Mouse (Mus musculus) MEL-GATA-1-ER (cell line): Measurements from ENCODE around the gene Hif3a.
A peak's percentile ranks its signal among the peaks of the same experiment; 100 is the strongest.
"Not testable (repeated sequence)": the region's sequence is repeated elsewhere in the genome, so short reads cannot be mapped to it uniquely, and the experiment has no call there.

ENCODE experiments used
- DNase-seq: peaks from one replicate; pipeline ENCODE4 v3.0.0-alpha.2; 2012; ENCODE audit warnings: low read depth; ENCODE audit errors: extremely low read depth

The Hif3a gene

DNA sequence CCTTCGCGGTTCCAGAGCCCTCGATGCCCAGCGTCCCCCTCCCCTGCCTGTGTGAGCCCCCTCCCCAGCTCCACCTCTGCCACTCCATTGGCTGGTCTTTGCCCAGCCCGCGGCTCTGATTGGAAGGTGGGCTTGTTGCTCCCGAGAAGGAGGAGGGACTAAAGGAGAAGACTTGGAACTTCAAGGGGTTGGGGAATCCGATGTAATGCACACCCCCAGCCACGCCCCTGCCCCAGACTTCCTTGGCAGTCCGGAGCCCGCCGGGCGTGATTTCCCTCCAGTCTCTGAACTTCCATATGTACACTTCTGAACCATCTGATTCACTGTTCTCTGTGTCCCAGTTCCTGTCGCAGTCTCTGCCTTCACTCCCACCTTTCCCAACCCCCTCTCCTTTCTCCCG lies at the start of gene Hif3a:
TSS of gene Hif3a (minus strand) at position 39 of the 400 bp plus-strand sequence.
- no peak for DNase-seq

DNA sequence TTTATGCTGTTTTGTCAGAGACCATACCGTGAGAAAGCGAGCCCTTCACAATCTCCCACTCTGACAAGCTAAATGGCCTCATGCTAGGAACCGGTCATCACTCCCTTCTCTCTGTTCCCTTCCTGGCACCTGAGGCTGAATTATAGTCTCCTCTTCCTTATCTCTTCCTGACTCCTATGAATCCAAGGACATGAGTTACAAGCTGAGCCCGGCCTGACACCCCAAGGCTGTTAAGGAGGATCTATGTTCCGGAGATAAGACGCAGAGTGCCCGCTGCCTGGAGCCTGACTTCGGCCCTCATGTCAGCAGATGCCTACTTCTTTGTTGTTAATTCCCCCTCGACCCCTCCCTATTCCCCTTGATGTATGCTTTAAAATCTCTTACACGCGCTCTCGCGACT lies 39.4 kb upstream of the Hif3a start:
- DNase-seq = not testable (repeated sequence)

DNA sequence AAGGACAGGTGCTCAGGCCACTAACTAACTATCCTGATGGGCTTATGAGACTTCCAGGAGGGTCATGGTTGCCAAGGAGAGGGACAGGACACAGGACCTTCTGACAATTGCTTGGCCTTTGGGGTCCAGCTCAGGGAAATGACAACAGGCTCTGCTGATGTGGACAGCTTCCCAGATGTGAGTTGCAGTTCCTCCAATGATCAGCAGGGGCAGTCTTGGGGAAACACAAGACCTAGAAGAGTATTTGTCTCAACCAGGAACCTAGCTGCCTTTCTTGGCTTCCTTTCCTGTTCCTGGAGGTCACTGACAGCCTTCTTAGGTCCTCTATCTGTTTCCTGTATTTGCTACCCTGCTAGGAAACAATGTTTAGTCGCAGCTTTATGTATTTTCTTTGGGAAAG lies 29.1 kb upstream of the Hif3a start:
- no peak for DNase-seq

DNA sequence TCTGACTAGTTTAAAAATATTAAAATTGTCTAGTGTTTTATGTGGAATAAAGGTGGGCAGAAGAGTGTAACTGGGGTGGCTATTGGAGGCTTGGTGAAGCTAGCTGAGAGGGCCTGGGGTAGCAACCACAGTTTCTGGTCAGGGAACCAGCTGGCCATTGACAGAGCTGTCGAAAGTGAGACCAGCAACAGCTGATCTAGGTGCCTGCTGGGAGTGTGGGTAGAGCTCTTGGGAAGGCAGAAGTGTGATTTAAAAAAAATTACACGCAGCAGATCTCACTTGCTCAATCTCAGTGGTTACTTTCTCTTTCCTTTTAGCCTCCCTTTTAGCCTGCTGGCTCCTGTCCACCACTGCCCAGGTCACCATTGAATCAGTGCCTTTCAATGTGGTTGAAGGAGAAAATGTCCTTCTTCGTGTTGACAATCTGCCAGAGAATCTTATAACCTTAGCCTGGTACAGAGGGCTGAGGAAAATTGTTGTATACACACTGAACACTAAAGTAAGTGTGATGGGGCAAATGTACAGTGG lies 27.9 kb upstream of the Hif3a start:
- no peak for DNase-seq

DNA sequence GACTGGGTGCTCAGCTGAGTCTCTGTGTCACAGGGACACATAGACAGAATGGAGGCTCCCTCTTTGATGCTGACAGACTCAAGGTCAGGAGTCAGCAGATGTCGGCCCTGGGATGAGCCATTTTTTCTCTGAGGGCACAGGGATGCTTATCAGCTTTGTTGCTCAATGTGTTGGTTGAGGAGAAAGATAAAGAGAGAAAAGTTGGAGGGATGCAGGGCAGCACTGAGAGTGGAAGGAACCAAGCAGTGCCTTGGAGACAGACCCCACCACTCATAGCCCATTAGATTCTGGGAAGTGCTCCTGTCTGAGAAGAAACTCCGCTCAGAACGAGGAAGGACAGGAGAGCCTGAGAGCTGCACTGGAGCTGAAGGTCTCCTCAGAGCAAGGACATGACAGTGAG lies 25.5 kb upstream of the Hif3a start:
- DNase-seq = no peak

DNA sequence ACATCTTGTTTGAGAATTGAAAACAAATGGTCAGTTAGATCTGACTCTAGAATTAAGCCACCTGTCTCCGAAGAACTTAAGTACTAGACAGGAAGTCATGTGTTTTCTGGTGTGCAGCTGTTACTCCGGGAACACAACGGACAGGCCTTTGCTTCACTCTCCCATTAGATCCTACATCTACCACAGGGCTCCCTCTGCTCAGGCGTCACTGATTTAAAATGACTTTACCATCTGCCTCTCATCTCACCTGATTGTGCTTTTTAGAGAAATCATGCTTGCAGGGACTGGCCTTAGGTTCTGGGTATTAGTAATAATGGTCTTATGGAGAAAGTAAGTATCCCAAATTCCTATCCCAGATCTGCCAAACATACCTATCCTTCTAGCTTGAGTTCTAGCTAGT lies 20.5 kb upstream of the Hif3a start:
- DNase-seq = no peak

DNA sequence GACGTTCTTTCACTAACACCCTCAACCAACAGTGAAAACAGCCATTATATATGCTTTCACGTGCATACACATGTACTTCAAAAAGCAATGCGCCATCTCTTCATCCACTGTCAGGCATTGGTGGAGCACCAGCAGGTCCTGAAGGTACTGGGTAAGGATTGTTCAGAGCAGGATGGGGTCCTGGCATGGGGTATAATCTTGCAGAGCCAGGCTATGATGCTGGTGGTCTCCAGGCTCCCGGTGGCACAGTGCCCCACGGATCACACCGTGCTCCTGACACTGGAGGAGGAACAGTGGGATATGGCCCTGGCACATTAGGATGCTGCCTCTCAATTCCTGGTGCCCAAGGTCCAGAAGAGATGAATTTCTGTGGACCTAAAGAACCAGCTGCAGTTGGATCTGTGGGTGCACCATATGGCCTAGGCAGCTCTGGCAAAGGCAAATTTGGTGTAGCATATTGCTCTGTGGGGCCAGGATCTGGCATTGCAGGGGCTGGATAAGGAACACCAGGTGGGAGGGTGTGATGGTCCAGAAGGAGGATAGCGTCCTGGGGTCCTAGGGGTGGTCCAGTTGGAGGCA lies 15.9 kb upstream of the Hif3a start:
- DNase-seq = no peak

DNA sequence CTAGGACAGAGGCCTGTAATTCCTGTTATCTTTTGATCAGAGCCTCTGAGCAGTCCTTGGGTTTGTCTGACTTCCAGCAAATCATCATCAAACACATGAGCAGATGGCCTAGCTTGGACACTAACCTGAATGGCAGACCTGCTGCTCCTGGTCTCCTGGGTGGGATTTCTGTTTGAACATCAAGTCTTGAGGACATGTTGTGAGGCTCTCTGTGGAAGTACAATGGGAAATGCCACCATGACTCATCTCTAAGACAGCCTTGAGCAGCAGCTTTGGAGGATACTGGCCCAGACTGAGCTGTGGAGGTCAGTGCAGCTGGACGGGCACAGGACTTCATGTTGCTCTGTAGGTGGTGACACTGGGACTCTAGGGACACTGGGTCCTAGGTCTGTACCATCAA lies 14.3 kb upstream of the Hif3a start:
- DNase-seq = no peak

DNA sequence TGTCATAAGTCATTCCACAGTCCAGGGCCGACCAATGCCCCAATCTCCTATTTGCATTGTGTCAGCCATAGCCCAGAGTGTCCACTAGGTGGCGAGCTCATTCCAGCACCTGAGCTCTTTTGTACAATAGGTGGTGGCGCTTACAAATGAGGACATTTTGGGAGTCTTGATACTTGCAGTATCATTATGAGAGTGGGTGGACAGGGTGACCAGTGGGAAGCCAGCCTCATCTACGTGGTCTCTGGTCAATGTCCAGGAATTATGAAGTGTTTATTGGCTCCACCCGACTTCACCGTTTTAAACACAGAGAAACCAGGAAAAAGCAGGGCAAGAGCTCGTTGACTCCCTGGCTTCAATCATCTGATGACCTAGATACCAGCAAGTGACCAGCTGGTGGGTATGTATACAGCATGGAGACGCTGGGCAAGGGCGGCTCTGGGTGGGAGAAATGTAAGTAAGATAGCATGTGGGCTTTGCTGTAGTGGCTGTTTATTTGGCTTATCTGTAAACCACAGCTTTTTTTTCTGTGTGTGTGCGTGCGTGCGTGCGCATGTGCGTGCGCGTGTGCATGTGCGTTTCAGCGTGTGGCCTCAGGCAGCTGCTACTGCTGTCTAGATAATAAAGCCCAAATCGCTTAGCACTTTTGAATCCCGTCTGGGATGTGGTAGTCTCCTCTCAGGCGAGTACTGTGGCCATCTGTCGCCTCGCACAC lies 11.8 kb upstream of the Hif3a start, which contains the start of gene Psg16:
TSS of gene Psg16 (plus strand) at position 137 of the 712 bp plus-strand sequence.
- DNase-seq = peak; percentile 76

DNA sequence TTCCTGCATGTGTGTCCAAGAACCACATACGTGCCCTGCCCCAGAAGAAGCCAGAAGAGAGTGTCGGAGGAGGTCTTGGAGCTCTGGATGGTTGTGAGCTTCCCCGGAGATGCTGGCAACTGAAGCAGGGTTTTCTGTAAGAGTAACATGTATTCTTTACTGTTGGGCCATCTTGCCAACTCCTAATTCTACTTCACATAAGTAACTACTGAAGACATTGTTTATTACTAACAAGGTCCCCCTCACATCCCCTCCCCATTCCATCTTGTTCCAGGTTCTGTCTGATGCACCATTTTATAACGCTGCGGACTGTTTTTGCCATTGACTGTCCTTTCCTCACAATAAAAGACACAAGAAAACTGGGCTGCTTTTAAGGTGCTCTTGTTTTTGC lies 11.3 kb upstream of the Hif3a start:
- no peak for DNase-seq

DNA sequence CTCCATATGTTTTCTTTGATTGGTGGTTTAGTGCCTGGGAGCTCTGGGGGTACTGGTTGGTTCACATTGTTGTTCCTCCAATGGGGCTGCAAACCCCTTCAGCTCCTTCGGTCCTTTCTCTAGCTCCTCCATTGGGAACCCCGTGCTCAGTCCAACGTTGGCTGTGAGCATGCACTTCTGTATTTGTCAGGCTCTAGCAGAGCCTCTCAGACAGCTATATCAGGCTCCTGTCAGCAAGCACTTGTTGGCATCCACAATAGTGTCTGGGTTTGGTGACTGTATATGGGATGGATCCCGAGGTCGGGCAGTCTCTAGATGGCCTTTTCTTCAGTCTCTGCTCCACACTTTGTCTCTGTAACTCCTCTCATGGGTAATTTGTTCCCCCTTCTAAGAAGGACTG lies 5.4 kb upstream of the Hif3a start:
- not testable (repeated sequence) for DNase-seq

DNA sequence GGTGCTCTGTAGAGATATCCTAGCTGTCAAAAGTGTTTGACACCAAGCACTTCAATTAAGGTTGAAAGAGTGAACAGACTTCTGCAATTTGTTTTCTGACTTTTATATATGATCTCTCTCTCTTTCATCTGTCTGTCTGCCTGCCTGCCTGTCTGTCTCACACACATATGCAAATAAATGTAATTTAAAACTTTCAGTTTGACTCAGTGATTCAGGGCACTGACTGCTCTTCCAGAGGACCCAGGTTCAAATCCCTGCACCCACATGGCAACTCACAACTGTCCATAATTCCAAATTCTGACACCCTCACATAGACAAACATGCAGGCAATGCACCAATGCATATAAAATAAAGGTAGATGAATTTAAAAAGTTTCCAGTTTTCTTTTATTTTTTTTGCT lies 4.8 kb upstream of the Hif3a start:
- DNase-seq = no peak

DNA sequence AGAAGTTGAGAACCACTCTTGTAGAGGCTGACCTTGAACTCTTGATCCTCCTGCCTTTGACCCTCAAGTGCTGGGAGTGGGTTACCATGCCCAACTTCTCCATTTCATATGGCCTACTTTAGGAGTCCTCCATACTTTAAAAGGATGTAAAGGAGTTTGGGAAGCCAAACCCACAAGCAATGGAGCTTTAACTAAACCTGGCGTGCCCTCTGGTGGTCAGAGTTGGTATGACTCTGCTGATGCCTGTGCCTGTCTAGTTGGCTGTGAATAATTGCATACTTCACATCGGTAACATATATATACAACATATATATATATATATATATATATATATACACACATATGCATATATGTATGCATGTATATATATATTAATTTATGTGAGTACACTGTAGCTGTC lies 4.2 kb upstream of the Hif3a start:
- DNase-seq = peak; percentile 61

DNA sequence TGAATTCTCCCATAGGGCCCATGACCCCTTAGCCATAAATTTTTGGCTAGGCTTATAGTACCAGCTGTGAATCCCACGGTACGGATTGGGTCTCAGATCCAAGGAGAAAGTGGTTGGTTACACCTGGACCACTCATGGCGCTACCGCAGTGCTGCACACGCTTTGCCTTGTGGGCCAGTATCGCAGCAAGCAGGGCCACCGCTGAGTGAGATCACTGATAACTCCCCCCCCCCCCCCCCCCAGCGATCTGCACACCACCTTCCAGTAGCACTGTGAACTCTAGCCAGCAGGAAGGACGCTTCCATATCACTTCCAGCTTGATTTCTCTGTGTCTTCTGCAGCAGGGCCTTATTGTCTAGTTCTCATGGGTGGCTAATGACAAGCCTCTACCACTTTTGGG lies 3.4 kb upstream of the Hif3a start:
- DNase-seq = no peak

DNA sequence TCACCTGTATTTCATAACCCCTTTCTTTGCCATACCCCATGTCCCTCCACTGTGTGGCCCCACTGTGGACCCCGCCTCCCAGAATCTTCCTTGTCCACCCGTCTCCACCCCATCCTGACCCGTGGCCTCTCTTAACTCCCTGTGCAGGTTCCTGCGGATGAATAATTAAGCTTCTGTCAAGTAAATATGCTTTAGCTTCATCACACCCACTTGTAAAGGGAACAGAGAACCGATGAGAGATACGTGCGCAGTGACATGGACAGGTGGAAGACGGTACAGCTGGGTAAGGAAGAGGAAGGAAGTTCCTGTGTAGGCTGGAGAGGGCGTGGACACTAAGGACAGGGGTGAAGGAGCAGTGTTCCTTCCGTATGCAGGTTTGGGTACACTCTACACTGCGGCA lies 618 bp upstream of the Hif3a start:
- no peak for DNase-seq

DNA sequence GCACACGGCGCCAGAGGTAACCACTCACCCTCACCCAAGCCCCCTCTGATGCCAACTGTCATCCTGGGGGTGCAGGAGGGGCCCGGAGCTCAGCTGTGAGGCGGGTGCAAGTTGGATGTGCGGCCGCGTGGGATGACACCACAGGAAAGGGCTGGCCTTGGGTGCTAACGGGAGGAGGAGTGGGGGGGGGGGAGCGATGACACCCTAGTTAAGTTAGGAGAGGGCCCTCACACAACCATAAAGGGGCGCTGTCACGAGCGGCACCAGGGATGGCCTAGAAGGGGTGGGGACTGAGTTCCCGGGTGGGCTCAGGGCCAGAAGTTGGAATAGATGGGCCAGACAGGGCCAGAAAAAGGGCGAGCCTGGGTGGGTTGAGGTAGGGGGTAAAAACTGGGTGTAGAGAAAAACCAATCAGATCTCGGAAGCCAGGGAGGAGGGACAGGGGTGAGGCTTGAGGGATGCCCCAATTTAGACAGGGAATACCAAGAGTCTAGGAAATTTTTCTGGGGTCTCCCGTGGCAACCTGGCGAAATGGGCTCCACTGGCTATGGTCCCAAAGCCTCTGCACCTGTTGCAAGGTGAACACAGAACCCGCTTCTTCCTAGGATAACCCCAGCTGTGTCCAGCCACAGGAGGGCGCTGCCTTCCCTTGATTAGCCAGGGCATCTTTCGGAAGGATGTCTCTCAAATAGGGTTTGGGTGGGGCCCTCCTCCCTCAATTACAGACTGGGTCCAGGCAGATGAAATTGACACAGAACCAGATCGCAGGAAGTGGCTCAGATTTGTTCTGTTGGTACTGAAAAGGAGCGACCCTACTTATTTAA lies 1.2 kb downstream of the Hif3a start:
- no peak for DNase-seq

DNA sequence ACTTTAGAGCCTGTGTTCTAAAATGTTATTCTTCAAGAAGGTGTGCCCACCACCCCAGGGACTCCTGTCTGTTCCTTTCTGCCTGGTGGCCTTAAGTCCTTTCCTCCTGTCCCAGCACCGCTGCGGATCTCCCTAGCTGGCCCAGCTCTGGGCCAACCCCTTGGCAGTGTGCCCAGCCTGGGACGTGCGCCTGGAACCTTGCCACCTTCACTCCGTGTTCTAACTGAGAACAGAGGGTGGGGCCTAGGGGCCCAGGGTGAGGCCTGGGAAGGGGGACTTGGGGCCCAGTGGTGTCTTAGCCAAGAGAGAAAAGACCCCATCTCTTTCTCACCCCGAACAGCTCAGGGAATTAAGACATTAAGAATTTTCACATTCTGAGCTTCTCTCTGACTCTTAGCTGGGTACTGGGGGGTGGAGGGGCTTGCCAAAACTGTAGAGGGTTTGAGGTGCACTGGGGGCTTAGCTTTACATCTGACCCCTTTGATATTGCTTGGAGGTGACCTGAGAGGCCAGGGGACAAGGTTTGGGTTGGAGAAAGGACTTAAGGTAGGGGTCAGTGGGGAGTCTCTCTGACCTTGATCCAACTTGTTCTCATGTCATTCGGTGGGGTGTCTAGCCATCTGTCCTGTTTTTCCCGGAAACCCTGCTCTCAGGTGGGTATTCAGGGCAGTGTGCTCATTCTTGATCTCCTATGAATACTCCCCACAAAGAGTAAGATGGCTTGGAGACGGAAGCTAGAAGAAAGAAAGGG lies 2.0 kb downstream of the Hif3a start:
- DNase-seq = peak; percentile 80

DNA sequence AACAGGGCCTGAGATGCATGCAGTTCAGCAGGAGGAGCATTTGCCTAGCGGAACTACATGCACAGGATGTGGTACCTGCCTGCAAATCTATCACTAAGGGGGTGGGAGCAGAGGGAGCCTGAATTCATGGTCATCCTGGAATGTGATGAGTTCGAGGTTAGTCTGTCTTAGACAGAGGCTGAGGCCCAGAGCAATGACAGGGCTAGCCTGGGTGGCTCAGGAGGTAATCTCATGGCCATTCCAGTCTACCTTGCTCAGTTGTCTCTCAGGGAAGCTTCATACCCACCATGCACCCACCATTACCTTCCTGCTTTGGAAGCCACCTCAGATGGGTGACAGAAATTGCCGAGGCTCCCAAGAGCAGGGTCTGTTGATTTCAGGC lies 2.8 kb downstream of the Hif3a start:
- DNase-seq = no peak

DNA sequence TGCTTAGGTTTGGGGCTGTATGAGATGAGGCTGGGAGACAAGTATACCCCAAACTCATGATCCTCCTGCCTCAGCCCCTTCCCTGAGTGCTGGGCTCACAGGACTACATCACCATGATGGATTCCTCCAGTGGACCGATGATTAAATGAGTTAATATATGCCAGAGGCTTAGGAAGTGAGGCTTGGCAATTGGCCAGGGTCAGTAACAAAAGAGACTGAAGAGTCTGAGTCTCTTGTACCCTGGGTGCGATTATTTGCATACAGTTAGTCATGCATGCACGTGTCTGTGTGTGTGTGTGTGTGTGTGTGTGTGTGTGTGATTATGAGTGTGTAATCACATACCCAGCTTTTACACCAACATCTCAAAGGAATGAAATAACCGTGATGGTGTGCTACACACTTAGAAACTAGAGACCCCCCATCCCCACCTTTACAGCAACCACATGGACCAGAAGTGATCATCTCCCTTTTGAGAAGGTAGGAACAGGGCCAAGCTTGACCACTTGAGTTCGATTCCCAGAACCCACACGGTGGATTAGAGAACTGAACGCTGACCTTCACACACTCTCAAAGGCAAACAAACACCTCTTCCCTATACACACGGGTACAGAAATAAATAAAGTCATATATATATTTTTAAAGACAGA lies 3.3 kb downstream of the Hif3a start:
- DNase-seq = no peak

DNA sequence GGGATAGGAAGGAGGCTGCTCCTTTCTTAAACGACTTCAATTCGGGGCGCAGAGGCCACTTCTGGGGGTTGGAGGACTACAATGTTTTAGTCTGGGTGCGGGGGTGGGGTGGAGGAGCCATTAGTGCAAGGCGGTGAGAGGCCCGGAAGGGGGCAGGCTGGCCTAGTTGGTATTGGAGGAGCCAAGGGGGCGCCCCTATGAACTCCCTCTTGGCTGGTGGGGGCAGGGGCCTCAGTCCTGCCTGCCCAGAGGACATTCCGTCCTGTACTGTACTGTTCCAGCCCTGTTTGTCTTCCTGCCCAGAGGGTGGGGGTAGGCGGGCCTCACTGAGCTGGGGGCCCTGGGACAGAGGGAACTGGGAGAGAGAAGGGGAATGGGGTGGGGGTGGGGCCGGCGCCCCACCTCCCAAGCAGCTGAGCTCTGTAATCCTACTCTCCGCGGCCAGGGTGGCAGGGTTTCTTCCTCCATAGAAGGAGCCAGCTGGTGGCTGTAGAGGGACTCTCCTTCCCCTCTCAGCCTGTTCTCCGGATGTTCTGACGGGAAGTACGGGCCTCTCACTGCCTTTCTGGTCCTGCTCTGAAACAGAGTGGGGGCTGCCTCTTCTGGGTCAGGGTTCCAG lies 4.0 kb downstream of the Hif3a start:
- DNase-seq = no peak
